Mouse (Mus musculus) urinary bladder, adult 18-20 months (tissue): ENCODE measurements around the gene Got2.

ENCODE experiments used
- DNase-seq, 2 experiments: peaks; one replicate each; pipeline ENCODE4 v3.0.0; 2022; ENCODE audit warnings: low spot score in 2 of 2, mixed read lengths in 2 of 2

Gene Got2

DNA sequence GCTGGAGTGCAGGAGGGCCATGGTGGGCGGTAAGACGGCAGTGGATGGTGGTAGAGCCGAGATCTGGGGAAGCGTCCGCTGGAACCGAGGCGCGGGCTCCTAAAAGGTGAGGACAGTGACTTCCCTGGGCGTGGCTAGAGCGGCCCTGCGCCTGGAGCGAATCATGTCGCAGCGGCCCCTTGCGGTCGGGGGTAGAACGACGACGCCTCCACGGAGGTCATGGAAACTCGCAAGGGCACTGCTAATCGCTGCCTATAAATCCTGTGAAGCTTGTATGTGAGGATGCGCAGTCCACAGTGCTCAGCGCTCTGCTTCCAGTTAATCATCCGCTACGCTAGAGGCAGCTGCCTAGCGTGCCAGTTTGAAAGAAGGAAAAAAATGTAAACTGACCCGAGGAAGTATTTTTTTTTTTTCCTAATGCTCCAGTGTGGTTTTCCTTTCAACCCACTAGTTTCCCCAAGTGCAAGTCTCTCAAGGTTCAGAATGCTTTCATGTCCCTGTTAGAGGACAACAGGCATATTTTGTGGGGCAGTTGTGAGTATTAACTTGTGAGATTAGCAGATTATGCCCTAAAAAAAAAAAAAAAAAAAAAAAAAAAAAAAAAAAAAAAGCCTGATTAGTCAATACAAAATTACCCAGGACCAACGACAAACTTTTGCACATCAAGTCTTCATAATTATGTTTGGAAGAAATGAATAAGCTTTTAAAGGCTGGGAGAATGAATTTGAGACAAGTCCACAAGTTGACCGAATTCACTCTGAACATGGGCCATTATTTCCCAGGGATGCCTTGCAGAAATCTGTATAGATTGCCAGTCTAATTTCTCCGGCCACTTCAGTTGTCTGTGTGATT, at the start of gene Got2:
Gene Got2 (minus strand): TSS at position 263 of the 852 bp plus-strand sequence.
- DNase-seq: peak; percentile 80 to 90

DNA sequence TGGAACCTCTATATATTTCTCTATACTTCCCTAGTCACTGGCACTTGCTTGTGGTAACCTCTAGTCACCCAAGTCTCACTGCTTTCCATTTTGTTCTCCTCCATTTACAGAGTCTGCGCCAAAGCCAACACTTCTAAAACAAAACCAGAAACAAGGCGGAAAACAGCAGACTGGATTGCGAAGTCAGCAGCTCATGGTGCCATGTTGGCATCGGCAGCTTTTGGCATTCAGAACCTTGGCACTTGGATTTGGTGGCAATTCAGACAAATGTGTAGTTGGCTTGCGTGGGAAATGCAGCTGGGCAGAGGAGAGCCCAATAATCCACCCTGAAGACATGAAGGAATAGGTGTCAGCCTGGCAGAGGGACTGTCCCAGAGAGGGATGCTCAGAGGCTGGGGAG, 44.5 kb upstream of the Got2 start:
- no peak for DNase-seq

DNA sequence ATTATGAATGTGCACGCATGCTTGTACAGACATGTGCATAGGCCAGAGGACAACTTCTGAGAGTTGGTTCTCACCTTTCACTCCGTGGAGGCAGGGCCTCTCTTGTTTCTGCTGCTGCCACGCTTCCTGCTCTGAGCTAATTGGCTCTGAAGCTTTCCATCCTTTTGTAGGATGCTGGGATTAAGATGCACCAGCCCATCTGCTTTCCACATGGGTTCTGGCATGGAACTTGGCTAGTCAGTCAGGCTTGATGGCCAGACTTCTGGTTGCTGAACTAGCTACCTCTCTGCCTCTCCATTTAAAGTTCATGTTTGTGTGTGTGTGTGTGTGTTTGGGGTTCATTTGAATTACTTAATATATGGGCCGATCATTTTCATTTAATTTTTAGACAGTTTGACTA, 41.5 kb upstream of the Got2 start:
- no peak for DNase-seq

DNA sequence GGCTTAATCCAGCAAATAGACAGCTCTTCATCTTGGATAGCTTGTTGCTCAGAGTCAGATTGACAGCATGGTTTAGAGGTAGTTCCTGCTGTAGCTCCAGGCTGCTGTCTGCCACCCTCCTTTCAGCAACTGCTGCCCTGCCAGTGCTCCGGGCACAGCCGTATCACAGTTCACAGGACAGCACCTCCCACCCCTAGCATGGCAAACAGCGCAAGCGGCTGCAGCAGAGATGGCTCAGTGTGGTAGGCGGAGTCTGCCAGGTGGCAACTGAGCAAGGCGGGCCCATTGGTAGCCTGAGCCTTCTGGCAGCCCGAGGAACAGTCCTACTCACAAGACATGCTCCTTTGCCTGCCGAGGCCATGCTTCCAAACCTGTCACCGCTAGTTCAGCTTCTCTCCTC, 27.8 kb upstream of the Got2 start:
- no peak for DNase-seq

DNA sequence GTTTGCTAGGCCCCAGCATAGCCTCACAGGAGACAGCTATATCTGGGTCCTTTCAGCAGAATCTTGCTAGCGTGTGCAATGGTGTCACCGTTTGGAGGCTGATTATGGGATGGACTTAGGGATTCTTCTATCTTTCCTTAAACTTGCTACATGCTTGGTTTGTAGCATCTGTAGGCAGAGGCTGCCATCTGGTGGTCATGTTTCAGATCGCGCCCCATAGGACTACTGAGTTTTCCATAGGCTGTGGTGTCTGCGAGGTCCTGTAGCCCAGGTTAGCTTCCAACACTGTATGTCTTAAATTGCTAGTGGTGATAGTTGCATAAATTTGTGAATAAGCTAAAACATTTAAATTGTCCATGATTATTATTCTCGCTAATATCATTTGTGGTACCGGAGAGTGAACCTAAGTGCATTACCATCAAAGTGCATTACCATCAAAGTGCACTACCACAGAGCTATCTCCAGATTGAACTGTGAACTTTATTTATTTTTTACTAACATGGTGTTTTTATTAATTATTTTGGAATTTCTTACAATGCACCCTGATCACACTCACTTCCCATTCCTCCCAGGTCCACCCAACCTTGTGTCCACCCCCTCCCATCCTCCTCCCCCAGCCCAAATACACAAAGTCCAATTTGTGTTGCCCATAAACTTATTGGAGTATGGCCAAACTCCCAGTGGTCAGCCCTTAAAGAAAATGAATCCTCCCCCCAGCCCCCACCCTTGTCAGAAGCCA, 26.7 kb upstream of the Got2 start:
- DNase-seq: peak; percentile 49 to 53

DNA sequence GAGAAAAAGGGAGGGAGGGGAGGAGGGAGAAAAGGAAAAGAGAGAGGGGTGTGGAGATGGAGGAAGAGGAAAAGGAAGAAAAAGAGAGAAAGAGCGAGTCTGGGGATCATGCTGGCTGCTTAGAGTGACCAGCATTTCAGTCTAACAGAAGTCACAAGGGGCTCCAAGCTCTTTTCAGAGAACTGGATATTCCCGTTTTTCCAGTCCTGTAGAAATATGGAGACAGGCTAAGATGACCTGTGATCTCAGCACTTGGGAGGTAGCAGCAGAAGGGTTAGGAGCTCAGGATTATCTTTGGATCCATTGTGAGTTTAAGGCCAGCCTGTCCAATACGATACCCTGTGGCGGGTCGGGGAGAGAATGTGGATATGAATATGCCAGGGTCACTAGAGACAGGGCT, 22.9 kb upstream of the Got2 start:
- DNase-seq: no peak

DNA sequence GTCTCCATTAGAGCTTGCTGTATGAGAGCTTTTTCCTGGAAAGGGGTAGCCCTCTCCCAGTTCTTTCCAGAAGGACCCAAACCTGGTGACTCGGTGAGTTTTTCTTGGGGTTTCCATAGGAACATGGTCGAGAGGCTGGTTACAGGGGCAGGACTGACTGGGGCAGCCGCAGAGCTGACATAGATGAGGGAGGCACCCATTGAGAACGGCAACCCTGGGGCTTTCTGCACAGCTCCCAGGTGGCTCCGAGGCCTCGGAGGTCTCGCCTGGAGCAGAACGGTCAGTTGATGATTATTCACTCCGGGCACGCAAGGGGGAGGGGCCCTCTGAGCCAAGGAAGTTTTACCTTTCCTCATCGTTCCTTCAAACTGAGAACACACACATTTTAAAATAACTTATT, 19.5 kb upstream of the Got2 start:
- no peak for DNase-seq

DNA sequence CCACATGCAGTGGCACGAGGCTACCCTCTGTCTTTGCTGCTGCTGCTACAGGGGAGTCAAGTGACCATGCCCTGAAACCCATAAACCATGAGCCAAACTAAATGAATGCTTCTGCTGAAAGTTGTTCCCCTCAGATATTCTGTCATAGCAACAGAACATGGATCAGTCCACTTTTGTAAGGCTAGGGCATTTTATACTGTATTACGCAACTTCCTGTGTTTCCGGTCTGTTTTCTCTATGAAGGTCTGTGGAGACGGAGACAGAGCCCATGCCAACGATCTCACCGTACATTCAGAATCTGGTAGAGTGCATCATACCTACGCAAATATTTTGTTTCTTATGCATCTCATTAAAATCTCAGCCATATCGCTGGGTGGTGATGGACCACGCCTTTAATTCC, 18.4 kb upstream of the Got2 start:
- no peak for DNase-seq

DNA sequence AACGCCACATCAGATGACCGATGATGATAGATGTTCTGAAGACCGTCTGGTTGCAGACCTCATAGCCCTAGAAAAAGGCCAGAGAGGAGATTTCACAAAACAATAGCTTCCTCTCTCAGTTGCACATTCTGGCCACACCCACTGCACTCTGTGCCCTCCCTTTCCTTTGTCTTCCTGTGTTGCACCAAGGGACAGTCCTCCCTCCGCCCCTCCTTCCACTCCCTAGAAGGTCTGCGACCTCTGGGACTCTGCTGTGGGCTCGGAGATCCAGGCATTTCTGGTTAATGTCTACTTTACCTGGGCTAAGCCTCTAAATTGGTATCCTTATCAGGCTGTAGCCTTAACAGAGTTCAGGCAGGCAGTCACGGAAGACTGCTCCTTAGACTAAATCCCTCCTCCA, 13.5 kb upstream of the Got2 start:
- no peak for DNase-seq

DNA sequence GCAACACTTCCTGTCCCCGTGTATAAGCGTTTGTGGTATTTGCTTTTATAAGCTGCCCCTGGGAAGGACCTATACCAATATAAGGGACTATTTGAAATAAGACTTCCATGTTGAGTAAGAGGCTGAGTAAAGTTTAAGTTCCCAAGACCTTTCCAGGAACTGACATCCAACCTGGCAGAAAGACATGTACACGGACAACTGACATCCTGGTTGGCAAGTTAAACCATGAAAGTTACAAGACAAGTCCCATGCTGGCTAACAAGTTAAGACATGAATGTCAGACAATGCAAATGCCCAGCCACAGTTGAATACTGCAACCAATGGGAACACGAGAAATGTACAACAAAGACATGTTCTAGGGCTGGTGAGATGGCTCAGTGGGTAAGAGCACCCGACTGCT, 5.4 kb upstream of the Got2 start:
- DNase-seq: no peak

DNA sequence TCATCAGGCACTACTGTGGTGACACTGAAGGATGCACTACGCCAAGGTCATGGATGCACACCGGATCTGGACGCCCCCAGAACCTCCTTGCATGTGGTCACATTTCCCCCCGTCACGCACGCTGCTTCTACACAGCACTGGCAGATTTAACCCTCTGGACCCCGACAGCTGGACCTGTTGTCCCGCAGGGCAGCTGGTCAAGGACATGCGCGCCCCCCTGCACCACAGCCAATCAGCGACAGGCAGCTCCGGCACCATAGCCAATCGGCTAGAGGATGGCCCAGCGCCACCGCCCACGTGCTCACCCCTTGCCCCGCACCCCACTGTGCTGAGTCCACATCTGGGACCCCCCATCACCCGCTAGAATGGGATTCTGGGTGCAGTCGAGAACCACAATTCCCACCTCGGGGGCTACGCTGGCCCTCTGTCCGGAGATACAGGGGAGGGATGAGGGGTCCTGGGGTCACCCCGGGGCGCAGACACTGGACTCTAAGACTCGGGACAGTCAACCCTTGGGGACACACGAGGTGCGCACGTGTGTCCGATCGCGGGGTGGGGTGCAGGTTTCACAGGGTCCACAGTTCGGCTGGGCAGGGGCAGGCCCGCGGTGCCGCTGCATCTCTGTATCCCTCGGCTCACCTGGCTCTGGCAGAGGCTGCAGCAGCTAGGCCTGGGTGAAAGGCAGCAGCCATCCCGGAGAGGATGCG, 616 bp downstream of the Got2 start:
- peak in 1 of 2 experiments; percentile 59 for DNase-seq

DNA sequence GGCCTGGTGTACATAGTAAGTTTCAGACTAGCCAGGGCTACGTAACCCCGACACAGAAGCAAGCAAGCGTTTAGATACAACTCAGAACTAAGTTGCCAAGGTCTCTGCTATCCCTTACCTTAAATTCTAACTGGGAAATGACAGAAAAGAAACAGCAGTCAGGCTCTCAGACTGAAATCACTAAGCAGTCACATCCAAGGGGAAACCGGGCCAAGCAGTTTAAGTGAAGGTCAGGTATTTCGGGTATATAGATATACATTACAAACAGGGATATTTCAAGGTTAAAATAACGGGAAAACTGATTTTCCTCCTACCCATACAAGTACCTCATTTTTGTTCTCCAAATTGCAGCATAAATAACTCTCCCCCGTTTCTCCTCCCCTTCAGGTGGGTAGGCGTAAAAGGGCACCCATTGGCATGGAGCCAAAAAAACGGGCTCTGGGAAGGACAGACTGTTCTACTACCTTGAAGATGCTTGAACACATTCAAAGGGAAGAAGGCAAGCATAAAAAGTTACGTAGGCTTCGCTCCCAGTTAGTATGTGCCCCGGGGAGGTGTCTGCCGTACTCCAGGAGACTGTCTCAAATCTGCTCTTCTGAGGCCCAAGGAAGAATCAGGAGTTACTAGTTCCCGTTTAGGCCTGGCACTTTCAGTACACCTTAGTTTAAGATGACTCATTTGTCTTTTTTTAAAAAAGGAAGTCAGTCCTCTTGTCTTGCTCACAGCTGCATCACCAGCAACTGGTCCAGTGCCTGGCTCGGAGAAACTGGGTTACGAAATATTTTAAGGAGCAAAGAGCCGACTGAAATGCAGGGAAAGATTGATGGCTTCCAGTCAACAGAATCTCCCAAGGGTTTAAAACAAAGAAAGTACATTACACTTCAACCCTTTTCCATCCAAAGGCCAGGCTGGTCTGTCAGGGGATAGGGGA, 1.4 kb downstream of the Got2 start:
- peak in 1 of 2 experiments; percentile 8 for DNase-seq

DNA sequence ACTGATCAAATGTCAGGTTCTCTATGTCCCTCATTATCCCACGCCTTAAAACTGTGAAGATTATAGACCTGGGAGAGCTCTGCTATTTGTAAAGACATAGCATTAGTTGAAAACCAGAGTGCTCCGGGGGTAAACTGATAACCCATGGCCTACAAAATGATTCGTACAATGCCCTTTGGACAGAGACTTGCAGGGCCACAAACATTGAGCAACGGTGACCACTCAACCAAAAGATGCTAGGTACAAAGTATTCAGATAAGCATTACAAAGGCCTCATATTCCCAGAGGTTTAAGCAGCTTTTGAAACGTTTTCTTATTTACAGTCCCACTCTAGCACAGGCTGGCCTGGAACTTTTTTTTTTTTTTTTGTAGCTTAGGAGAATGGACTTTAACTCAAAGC, 2.4 kb downstream of the Got2 start:
- no peak for DNase-seq

DNA sequence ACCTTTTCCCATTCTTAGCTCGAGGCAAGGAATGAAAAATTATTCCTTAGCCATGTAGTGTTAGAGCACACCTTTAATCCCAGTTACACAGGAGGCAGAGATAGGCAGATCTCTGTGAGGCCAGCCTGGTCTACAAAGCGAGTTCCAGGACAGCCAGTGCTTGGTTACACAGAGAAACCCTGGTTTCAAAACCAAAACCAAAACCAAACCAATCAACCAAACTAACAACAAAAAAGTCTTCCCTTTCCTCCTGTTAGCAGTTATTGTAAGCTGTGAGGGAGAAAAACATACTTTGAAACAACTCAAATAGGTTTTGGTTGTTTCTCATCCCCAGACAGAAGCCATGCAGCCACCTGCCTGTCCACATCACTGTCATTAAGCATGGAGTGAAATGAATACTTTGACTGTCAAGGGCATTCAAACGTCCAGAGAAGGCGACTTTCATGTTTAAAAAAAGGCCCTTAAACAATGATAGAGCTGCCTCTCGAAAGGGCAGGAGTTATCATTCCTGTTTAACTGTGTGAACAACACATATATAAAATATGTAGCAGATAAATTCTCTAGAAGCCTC, 3.0 kb downstream of the Got2 start:
- DNase-seq: no peak

DNA sequence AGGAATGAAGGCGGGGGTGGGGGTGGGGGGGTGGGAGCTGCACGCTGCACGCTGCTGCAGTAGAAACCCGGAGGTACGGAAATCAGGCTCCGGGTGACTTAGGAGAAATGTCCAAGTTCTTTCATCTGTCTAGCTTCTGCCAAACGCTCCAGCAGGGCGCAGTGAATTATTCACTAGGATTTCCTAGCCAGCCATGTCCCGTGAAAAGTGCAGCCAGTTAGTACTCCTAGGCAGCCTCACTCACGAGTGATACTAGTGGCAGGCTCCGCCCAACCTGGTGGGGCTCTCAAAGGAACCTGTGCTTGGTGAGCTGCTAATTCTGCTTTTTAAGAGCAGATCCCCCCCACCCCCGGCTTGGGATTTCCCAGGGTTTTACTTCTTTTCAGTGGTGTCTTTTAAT, 3.9 kb downstream of the Got2 start:
- no peak for DNase-seq

DNA sequence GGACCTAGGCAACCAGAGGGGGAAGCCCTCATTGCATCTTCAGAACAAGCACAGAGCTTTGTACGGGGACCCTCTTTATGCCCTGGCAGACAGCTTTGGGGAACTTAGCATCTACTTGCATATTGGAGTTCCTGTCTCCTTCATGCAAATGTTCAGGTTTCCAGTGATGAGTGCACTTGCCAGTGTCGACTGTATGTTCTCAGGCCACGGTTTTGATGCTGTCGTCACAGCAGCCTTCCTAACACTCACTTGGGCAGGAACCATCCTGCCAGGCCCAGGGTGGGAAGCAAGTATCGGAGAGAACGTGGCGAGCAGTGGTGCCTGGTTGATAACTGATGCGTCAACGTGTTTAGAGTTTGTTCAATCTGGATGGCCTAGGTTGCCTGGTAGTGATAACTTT, 6.2 kb downstream of the Got2 start:
- DNase-seq: no peak

DNA sequence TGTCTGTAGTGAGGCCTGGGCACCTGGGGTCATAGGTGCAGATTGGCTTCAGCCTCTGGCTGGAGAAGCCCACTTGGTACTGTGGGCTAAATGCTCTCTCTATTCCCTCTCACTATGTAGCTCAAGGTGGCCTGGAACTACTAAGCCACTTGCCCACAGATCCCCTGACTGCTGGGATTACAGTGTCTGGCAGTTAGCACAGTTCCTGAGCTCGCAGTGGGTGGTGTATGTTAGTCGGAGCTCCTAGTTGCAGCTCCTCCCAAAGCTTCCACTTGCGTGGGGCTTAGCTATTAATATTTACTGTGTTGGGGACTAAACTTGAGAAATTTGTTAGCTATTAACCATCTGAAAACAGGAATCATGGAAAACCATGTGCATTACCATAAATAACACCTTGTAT, 6.8 kb downstream of the Got2 start:
- DNase-seq: no peak

DNA sequence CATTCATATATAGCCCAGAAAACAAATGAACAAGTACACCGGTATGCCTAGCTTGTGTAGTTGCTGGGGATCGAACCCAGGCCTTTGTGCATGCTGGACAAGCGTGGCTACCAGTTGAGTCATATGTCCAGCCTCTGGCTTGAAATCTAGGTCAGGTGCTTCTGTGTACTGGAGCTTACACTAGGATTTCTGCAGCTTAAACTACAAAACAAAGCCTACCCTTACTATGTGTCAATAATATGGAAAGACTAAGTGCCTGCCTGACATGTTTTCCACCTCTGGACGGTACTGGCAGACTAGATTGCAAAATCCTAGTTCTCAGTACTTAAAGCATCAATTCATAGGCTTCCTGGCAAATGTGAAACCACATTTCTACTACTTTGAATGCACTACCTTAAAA, 8.5 kb downstream of the Got2 start:
- no peak for DNase-seq

DNA sequence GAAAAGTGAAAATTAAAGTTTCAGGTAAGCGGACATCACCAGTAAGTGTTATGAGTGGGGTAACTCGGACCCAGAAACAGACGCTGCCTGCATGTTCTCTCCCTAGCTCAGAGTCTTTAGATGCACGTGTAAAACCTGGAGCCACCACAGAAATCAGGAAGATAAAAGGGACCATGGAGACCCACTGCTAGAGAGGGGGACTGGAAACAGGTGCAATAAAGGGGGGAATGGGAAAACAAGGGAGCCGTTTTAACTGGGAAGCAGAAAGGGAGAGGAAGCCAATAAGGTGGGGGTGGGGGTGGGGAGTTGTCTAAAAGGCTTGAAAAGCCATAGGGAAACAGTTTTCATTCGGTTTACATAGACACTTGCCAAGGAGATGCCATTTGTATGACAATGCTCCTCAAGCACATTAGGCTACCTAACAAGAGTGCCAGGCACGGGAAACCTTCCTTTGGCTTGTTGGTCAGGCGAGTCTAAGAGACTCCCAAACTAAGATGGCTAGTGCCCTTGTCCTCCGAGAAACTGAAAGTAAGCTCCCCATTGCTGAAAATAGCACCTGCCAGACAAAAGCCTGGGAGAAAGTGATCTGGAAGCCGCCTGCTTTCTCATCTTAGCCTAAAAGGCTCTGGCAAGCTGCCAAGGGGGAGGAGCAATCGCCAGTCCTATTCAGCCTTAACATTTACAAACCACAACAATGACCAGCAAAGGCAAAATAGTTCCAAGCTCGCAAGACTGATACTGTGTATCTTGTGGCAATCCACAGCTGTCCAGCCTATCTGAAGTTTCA, 10.0 kb downstream of the Got2 start:
- no peak for DNase-seq

DNA sequence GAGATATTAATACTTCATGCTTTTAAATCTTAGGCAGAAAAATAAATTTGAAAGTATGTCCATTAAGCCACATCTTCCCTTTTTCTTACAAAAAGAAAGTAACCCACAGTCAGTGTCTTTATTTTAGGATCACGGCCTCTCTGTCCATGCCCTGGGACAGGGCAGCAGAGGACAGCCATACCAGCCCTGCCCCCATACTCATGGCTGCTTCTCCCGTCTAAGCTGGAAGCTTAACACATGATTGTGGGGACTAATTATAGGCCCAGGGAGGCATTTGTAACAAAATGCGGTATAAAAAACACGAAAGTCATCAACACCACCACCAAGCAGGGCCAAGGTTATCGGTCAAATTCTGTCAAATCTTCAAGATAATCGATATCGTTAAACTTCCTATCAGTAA, 13.1 kb downstream of the Got2 start:
- DNase-seq: no peak
